8 mouse cellular contexts compared by ENCODE assay signal in genomic region chrX:12251853-12252679, GRCm38 (mm10).
A peak's percentile ranks its signal among the peaks of the same experiment; 100 is the strongest.
DNase-seq lines count a peak whose midpoint lies in the region; ATAC-seq and TF ChIP-seq lines count a peak whose summit lies in the region.

No protein-coding gene starts in this region.

- peak; percentile 88 for DNase-seq in MN1 (ENCODE audit: low spot score)
- peak; percentile 16 for DNase-seq in cerebellum, adult 11 months
- peak; percentile 83 for DNase-seq in forebrain, embryonic 14.5 days (ENCODE audit: low spot score)
- DNase-seq in heart, postnatal 14 days, result peak; percentile 64 to 70
- DNase-seq in kidney, postnatal 4 days, result peak; percentile 74 to 82
- peak; percentile 76 for DNase-seq in thymus, postnatal 4 days

- no peak overlapping the region for H3K27ac ChIP-seq in forebrain, embryonic 14.5 days (ENCODE audit: low read depth, low read length)
- H3K27ac ChIP-seq in lung, embryonic 16.5 days (ENCODE audit: low read length), result peak overlapping the region; percentile 33
- no peak overlapping the region for H3K27ac ChIP-seq in olfactory bulb, adult 2 months (ENCODE audit: insufficient read depth, low read depth, low read length)

- H3K27me3 ChIP-seq in forebrain, embryonic 14.5 days (replicated peaks; ENCODE audit: control insufficient read depth, insufficient read depth, low read length), result no peaks in the 10 kb centered on the region
- H3K27me3 ChIP-seq in lung, embryonic 16.5 days (ENCODE audit: control insufficient read depth, insufficient read depth, low read depth, low read length), result no peaks in the 10 kb centered on the region

- no peaks in the 10 kb centered on the region for H3K4me1 ChIP-seq in forebrain, embryonic 14.5 days (ENCODE audit: control insufficient read depth, insufficient read depth, low read length)
- no peaks in the 10 kb centered on the region; the same call in 1 of the 2 replicates for H3K4me1 ChIP-seq in lung, embryonic 16.5 days (replicated peaks; ENCODE audit: control insufficient read depth, insufficient read depth, low read length)
- peaks cover 22% of the 10 kb centered on the region for H3K4me1 ChIP-seq in olfactory bulb, adult 2 months (ENCODE audit: control insufficient read depth, insufficient read depth, low read length)

- H3K4me3 ChIP-seq in forebrain, embryonic 14.5 days (ENCODE audit: low read depth, low read length), result peak overlapping the region; percentile 16; the same call in 1 of the 2 replicates
- H3K4me3 ChIP-seq in lung, embryonic 16.5 days (ENCODE audit: low read length), result peak overlapping the region; percentile 46
- peak overlapping the region; percentile 35 for H3K4me3 ChIP-seq in olfactory bulb, adult 2 months (ENCODE audit: insufficient read depth, low read depth, low read length)

- 25% methylated on average over 32 of the region's 32 CpGs for WGBS in forebrain, embryonic 14.5 days
- 16% methylated on average over 32 of the region's 32 CpGs for WGBS in lung, embryonic 16.5 days
- 25% methylated on average over 32 of the region's 32 CpGs for WGBS in olfactory bulb, adult 2 months

- H3K36me3 ChIP-seq in forebrain, embryonic 14.5 days (ENCODE audit: control insufficient read depth, insufficient read depth, low read length), result no peaks in the 10 kb centered on the region
- H3K36me3 ChIP-seq in lung, embryonic 16.5 days (ENCODE audit: control insufficient read depth, insufficient read depth, low read length), result no peaks in the 10 kb centered on the region

- H3K9ac ChIP-seq in forebrain, embryonic 14.5 days (ENCODE audit: low read length), result peak overlapping the region; percentile 35; the same call in 1 of the 2 replicates
- peak overlapping the region; percentile 64 for H3K9ac ChIP-seq in lung, embryonic 16.5 days (ENCODE audit: low read length)

- intact Hi-C loops in heart, postnatal 14 days (cut with DNase I), result loop anchor here (2.0 to 10.0 kb wide), 5 partner anchors 93 to 620 kb away; no protein-coding TSS in a partner anchor

- no peaks in the 10 kb centered on the region for H3K9me3 ChIP-seq in forebrain, embryonic 14.5 days (replicated peaks; ENCODE audit: control insufficient read depth, low read length)
- H3K9me3 ChIP-seq in lung, embryonic 16.5 days (ENCODE audit: control insufficient read depth, low read length), result no peaks in the 10 kb centered on the region; the same call in 1 of the 2 replicates

- ATAC-seq in forebrain, embryonic 14.5 days, result peak; percentile 82
- ATAC-seq in lung, embryonic 16.5 days (ENCODE audit: low read depth), result peak; percentile 87

- no peak for TF ChIP-seq POLR2A in olfactory bulb, adult 2 months (IDR thresholded peaks at IDR 0.05; ENCODE audit: insufficient read depth, low read depth, low read length)

- 0 out of 2 replicates have a peak, but pooled peaks have one; percentile 20 for TF ChIP-seq CTCF in olfactory bulb, adult 2 months (IDR thresholded peaks at IDR 0.05; ENCODE audit: insufficient read depth, low read depth, low read length)

- peak overlapping the region; percentile 51 for H3K4me2 ChIP-seq in forebrain, embryonic 14.5 days (ENCODE audit: low read length)
- peak overlapping the region; percentile 63 for H3K4me2 ChIP-seq in lung, embryonic 16.5 days (ENCODE audit: low read depth, low read length)

Comparison
In these comparisons a context has a peak if more than half of its experiments do, and no peak if none do; other contexts are left out.
1. DNase-seq: peak in every context shown above with its lines; median percentile 88 in MN1; 83 in forebrain, embryonic 14.5 days; 78 in kidney, postnatal 4 days; 76 in thymus, postnatal 4 days; 67 in heart, postnatal 14 days; 16 in cerebellum, adult 11 months.